Mouse (Mus musculus) cerebellum, adult 2 months (tissue): Measurements from ENCODE around the gene Tek. TPM values are rescaled to one million over a fixed set of nuclear protein-coding genes. Genes with fewer than 3 reads are reported as not detected.

Experiments
- DNase-seq, 2 experiments: peaks; one replicate each; pipeline ENCODE4 v3.0.0; 2021
- H3K27ac ChIP-seq: fragments of 200-500 bp; 2 replicates; pipeline ENCODE4 v1.5.1; 2012; ENCODE audit warnings: low read length, control low read depth, inconsistent platforms; ENCODE audit not compliant: insufficient read depth
- H3K27me3 ChIP-seq: fragments of 200-500 bp; 2 replicates; pipeline ENCODE4 v1.6.1; 2012; ENCODE audit warnings: inconsistent platforms, mild to moderate bottlenecking, low read length, moderate library complexity; ENCODE audit not compliant: control insufficient read depth, insufficient read depth
- H3K4me1 ChIP-seq: fragments of 200-500 bp; 2 replicates; pipeline ENCODE4 v1.6.1; 2011; ENCODE audit warnings: low read length; ENCODE audit not compliant: control insufficient read depth, insufficient read depth
- H3K4me3 ChIP-seq: fragments of 200-500 bp; replicated peaks from 2 replicates; pipeline ENCODE3; 2011; ENCODE audit warnings: mild to moderate bottlenecking, low read depth, low read length, control low read depth; ENCODE audit not compliant: insufficient read depth
- CTCF ChIP-seq: fragments of 200-500 bp; IDR thresholded peaks from 2 replicates; pipeline ENCODE4 v1.5.1; 2011; ENCODE audit warnings: low read depth, mild to moderate bottlenecking, control low read depth, low read length, moderate library complexity, borderline replicate concordance; ENCODE audit not compliant: insufficient read depth
- POLR2A ChIP-seq: fragments of 200-500 bp; IDR thresholded peaks from 2 replicates; pipeline ENCODE4 v1.6.1; 2011; ENCODE audit warnings: low read length, control low read depth, borderline replicate concordance; ENCODE audit not compliant: insufficient read depth
- WGBS: fragments of 180-500 bp; shearing (Covaris S2); methylation state at CpG from one replicate; pipeline ENCODE4 v1.1.7; 2018; 5-methylcytosine and 5-hydroxymethylcytosine counted together
- polyA plus RNA-seq: library from polyadenylated mRNA; depleted of rRNA; stranded (reverse); fragments of >200 nt; gene quantifications from 2 replicates; pipeline ENCODE4 v1.2.3, GENCODE M21; 2012

Gene Tek
- polyA plus RNA-seq, 1 experiment: 8.7 TPM

DNA sequence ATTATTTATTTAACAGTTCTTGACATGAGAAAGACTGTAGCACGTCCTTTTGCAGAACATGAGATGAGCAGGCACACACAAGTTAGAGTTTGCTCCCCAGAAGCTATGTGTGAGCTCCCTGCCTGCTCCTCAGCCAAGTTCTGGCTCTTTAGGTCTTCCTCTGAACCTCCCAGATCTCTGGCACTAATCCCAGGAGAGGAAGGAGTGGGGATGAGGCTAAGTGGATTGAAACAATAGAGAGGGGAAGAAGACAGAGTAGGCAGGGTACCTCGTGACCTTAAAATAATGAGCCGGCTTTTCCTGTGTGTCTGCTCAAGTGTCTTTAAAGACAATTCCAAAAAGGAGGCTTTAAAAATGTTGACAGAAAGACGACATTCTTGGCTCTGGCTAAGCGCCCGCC, 23.9 kb upstream of the Tek start:
- no peak for DNase-seq
- Histone ChIP-seq H3K4me3 (no peak overlapping the region), H3K4me1 (no peaks in the 10 kb centered on the region), H3K27me3 (no peaks in the 10 kb centered on the region), H3K27ac (no peak overlapping the region)
- TF ChIP-seq POLR2A (no peak), CTCF (no peak)
- 48% methylated on average over 6 of the region's 6 CpGs for WGBS

DNA sequence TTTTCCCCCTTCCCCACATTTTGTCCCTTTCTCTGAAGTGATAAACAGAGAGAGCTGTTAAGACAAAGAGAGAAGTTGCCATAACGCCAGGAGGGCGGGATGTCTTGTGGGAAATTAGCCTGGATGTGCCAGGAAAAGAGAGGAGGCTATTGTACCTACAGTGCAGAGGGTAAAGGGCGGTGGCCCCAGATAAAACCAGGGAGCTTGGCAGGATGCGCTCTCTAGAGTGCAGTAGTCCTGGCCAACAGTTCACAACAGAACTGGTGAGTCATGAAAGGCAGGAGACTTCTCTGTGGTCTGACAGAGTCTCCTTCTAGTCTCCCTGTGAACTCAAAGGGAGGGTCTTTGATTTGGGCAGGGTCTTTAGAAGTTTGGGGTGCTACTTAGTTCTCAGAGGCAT, 13.3 kb upstream of the Tek start:
- no peak for TF ChIP-seq POLR2A
- TF ChIP-seq CTCF: no peak
- Histone ChIP-seq H3K4me3 (no peak overlapping the region), H3K27me3 (no peaks in the 10 kb centered on the region), H3K27ac (no peak overlapping the region), H3K4me1 (no peaks in the 10 kb centered on the region)
- 46% methylated on average over 4 of the region's 4 CpGs for WGBS
- DNase-seq: no peak

DNA sequence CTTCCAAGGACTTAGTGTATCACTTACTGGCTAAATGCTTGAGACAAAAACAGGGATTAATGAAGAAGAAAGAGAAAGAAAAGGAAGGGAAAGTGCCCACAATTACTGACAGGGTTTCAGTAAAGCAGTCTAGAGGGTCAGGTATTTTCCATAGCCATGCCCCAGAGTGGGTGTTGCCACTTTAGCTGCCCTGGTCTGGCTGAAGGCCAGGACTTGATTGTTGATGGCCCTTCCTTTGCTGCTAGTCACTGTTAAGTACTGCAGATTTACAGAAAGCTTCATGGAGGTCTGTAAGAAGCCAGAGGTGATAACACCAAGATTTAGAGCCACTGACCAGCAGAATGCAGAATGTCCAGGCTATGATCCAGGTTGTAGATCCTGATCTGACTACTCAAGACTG, 6.4 kb upstream of the Tek start:
- Histone ChIP-seq H3K4me3 (no peak overlapping the region), H3K27me3 (no peaks in the 10 kb centered on the region), H3K27ac (no peak overlapping the region), H3K4me1 (no peaks in the 10 kb centered on the region)
- TF ChIP-seq POLR2A (no peak), CTCF (no peak)
- no peak for DNase-seq

DNA sequence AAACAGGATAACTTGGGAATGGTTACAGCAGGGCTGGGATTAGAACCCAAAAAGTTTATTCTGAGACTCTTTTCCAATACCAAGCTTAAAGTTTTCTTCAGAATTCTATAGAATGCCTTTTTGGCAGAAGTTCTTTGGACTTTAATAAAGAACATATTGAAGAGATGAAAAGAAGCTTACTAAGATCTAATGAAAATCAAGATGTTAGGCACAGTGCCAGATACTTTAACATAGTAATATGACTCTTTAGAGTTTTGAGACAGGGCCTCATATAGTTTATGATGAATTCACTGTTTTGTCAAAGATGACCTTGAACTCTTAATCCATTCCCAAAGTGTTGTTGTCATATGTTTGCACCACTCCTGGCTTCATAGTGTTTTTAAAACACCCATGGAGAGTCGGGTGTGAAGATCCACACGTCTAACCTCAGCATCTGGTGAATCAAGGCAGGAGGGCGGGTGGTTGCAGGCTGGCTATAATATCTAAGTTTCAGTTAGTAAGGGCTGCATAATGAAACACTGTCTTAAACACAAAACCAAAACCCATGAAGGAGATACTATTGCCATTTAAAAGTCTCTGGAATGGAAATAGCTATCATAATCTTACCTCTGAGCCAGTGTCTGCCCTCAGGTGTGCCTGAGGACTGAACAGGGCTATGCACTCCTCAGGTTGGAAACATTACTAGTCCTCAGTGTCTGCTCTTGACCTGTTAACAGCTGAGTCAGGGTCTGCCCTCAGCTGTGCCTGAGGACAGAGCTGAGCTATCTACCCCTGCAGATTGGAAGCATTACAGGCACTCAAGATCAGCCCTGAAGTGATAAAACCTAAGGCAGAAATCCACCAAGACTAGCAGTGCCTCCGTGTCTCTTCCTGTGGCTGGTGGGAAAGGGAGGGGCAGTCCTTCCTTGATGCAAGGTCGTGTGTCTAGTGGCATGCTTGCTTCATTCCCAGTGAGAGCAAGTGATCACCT, 1.5 kb upstream of the Tek start:
- H3K27ac ChIP-seq: no peak overlapping the region
- TF ChIP-seq CTCF: no peak
- TF ChIP-seq POLR2A: no peak
- 70% methylated on average over 5 of the region's 5 CpGs for WGBS
- no peaks in the 10 kb centered on the region for H3K27me3 ChIP-seq
- DNase-seq: no peak
- no peak overlapping the region for H3K4me3 ChIP-seq
- no peaks in the 10 kb centered on the region for H3K4me1 ChIP-seq

DNA sequence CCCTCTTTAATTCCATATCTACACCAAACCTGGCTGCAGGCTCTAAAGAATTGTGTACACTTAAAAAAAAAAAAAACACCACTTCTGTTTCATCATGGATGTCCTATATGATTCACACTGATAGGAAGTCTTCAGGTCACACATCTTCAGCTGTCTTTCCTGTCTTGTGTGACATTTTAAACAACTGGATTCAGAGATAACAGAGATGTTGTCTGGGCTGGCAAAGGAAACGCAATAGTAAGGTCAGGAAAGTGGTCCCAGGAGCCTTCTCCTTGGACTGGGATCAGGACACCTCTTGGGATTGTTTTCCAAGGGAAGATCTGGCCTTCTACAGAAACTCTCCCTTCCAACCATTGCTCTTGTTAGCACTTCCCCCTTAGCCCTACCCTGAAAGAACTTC, 2.7 kb downstream of the Tek start:
- no peak overlapping the region for H3K27ac ChIP-seq
- DNase-seq: no peak
- TF ChIP-seq CTCF (no peak), POLR2A (no peak)
- H3K4me3 ChIP-seq: no peak overlapping the region
- 53% methylated on average over 1 of the region's 1 CpGs for WGBS
- H3K27me3 ChIP-seq: no peaks in the 10 kb centered on the region
- H3K4me1 ChIP-seq: no peaks in the 10 kb centered on the region

DNA sequence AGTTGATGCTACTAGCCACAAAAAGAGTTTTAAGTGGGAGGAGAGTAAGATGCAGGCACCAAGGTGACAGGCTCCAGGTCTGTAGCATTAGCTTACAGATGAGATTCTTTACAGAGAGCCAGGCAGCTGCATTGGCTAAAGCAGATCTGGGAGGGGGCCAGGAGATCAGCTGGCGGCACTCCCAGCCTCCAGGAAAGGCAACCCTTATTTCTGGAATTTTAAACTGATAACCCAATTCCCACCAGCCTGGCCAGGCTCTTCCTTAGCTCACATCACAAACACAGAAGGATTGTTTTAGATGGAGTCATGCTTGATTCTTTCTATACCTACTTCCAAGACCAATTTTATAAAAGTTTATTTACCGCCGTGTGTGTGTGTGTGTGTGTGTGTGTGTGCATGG, 6.7 kb downstream of the Tek start:
- no peaks in the 10 kb centered on the region for H3K4me1 ChIP-seq
- WGBS: 48% methylated on average over 3 of the region's 3 CpGs

DNA sequence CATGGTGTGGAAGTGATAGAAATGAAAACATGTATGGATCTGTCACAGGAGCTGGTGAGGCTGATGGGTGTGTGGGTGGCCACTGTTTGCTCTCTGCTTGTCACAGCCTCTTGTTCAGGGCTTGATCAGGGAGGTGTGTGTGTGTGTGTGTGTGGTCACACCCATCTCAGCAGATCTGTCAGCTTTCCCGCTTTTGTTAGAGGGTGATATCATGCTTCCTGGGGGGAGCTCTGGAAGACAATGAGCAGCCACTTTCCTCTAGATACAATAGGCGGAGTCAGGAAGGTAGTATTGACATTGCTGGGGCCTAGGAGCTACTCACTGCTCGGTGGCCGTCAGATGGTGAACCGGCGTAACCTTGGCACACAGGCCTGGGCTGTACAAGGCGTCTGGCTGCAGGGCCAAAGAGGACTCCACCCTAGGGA, 7.3 kb downstream of the Tek start:
- DNase-seq: no peak
- no peaks in the 10 kb centered on the region for H3K27me3 ChIP-seq
- H3K4me3 ChIP-seq: no peak overlapping the region
- WGBS: 26% methylated on average over 7 of the region's 7 CpGs
- TF ChIP-seq CTCF (no peak), POLR2A (no peak)
- H3K27ac ChIP-seq: no peak overlapping the region
- no peaks in the 10 kb centered on the region for H3K4me1 ChIP-seq

More for the DNA sequence above, 6.7 kb downstream of the Tek start:
- no peaks in the 10 kb centered on the region for H3K27me3 ChIP-seq
- H3K27ac ChIP-seq: no peak overlapping the region
- no peak for TF ChIP-seq POLR2A
- no peak for TF ChIP-seq CTCF
- no peak for DNase-seq
- H3K4me3 ChIP-seq: no peak overlapping the region

DNA sequence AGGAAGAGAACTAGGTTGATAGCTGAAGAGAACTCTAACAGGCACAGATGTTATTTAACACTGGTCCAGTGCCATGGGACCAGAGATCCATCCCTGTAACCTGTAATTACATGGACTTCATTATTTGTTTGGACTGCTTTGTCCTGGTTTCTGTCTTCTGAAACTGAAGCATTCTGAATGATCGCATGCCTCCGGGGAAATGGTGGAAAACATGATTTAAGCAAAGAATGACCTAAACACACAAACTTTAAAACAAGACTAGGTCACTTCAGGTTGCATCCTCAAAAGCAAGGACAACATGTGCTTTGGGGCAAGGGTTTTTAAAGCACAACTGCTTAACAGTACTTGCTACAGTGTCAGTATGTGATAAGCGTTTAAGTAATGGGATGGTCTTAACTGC, 8.2 kb downstream of the Tek start:
- WGBS: 95% methylated on average over 3 of the region's 3 CpGs
- no peak for TF ChIP-seq POLR2A
- TF ChIP-seq CTCF: no peak
- no peaks in the 10 kb centered on the region for H3K4me1 ChIP-seq
- no peak overlapping the region for H3K4me3 ChIP-seq
- no peak for DNase-seq
- H3K27ac ChIP-seq: no peak overlapping the region; the same call in 1 of the 2 replicates
- no peaks in the 10 kb centered on the region for H3K27me3 ChIP-seq
